Mouse (Mus musculus): ENCODE results near the gene Gbe1. TPM values are rescaled to one million over a fixed set of nuclear protein-coding genes. Genes with fewer than 3 reads are reported as not detected.

Gbe1 gene
- total and polyA plus RNA-seq, 3 experiments = 24.5 to 66.5 (median 35.1) TPM

- no peak overlapping the region for H3K4me3 ChIP-seq (ENCODE audit: low read depth, low read length)
- H3K4me1 ChIP-seq (ENCODE audit: insufficient read depth, low read depth, low read length) = no peaks in the 10 kb centered on the region
- ATAC-seq (ENCODE audit: extremely low read depth, insufficient number of reproducible peaks, low FRiP score, poor library complexity, severe bottlenecking) (no peak), DNase-seq (ENCODE audit: low spot score) (no peak)
- no peak for TF ChIP-seq TAL1 (conservative IDR thresholded peaks at IDR 0.05; ENCODE audit: low read depth, low read length)
- no peaks in the 10 kb centered on the region for H3K36me3 ChIP-seq (replicated peaks)
- no peaks in the 10 kb centered on the region for H3K9me3 ChIP-seq (replicated peaks)
- H3K27me3 ChIP-seq (ENCODE audit: insufficient read depth, low read length) = no peaks in the 10 kb centered on the region
Measured at GRCm38 (mm10) chr16:70449520-70449919, 135.8 kb downstream of the Gbe1 start.

DNA sequence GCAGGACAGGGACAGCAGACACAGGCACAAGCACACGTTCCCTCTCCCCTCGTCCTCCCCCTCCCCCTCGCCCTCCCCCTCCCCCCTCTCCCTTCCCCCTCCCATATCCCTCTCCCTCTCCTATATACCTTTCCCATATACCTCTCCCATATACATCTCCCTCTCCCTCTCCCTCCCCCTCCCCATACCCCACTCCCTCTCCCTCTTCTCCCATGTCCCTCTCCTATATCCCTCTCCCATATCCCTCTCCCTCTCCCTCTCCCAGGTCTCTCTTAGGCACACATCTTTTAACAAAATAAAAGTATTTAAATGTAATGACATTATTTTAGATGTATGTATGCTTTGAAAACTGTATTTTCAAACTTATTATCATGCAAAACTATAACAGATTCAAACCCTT, 161.8 kb downstream of the Gbe1 start:
- Histone ChIP-seq H3K36me3 (replicated peaks) (peaks cover 2% of the 10 kb centered on the region), H3K9me3 (replicated peaks) (no peaks in the 10 kb centered on the region), H3K4me1 (ENCODE audit: insufficient read depth, low read depth, low read length) (no peaks in the 10 kb centered on the region), H3K27me3 (ENCODE audit: insufficient read depth, low read length) (no peaks in the 10 kb centered on the region), H3K4me3 (ENCODE audit: low read depth, low read length) (no peak overlapping the region)
- ATAC-seq (ENCODE audit: extremely low read depth, insufficient number of reproducible peaks, low FRiP score, poor library complexity, severe bottlenecking) (no peak), DNase-seq (ENCODE audit: low spot score) (no peak)
- TF ChIP-seq GATA2 (IDR thresholded peaks at IDR 0.05; ENCODE audit: borderline replicate concordance, low read depth, low read length) (no peak), GATA1 (IDR thresholded peaks at IDR 0.05; ENCODE audit: borderline replicate concordance, low read length) (no peak), POLR2AphosphoS5 (IDR thresholded peaks at IDR 0.05; ENCODE audit: insufficient replicate concordance, low read depth, low read length) (no peak), CTCF (IDR thresholded peaks at IDR 0.05; ENCODE audit: low read depth, low read length) (no peak), TAL1 (conservative IDR thresholded peaks at IDR 0.05; ENCODE audit: low read depth, low read length) (no peak)

GRCm38 (mm10) chr16:70476161-70476560, 162.4 kb downstream of the Gbe1 start:
- Histone ChIP-seq H3K27me3 (ENCODE audit: insufficient read depth, low read length) (no peaks in the 10 kb centered on the region), H3K9me3 (replicated peaks) (no peaks in the 10 kb centered on the region), H3K4me3 (ENCODE audit: low read depth, low read length) (no peak overlapping the region), H3K4me1 (ENCODE audit: insufficient read depth, low read depth, low read length) (no peaks in the 10 kb centered on the region), H3K36me3 (replicated peaks) (peaks cover 2% of the 10 kb centered on the region)
- no peak for DNase-seq (ENCODE audit: low spot score)
- no peak for ATAC-seq (ENCODE audit: extremely low read depth, insufficient number of reproducible peaks, low FRiP score, poor library complexity, severe bottlenecking)
- TF ChIP-seq POLR2AphosphoS5 (IDR thresholded peaks at IDR 0.05; ENCODE audit: insufficient replicate concordance, low read depth, low read length) (no peak), GATA1 (IDR thresholded peaks at IDR 0.05; ENCODE audit: borderline replicate concordance, low read length) (no peak), GATA2 (IDR thresholded peaks at IDR 0.05; ENCODE audit: borderline replicate concordance, low read depth, low read length) (no peak), CTCF (IDR thresholded peaks at IDR 0.05; ENCODE audit: low read depth, low read length) (no peak), TAL1 (conservative IDR thresholded peaks at IDR 0.05; ENCODE audit: low read depth, low read length) (no peak)

DNA sequence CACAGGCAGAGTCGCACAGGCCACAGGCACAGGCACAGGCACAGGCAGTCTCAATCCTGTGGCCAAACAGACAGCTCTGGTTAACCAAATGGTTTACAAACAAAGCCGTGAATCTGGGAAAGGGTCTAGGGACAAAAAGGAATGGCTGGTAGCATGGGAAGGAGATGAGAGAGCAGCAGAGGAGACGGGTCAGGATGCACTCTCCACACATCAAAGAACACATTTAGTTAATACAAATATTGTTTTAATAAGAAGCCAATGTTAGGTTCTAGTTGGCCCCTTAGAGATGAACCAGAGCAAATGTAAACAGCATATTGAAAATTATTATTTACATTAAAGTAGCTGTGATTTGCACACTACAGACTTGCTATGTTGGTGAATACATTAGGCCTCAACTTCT, 166.7 kb downstream of the Gbe1 start:
- TF ChIP-seq POLR2AphosphoS5 (IDR thresholded peaks at IDR 0.05; ENCODE audit: insufficient replicate concordance, low read depth, low read length) (no peak), CTCF (IDR thresholded peaks at IDR 0.05; ENCODE audit: low read depth, low read length) (no peak), TAL1 (conservative IDR thresholded peaks at IDR 0.05; ENCODE audit: low read depth, low read length) (no peak), GATA1 (IDR thresholded peaks at IDR 0.05; ENCODE audit: borderline replicate concordance, low read length) (no peak), GATA2 (IDR thresholded peaks at IDR 0.05; ENCODE audit: borderline replicate concordance, low read depth, low read length) (no peak)
- Histone ChIP-seq H3K9me3 (replicated peaks) (no peaks in the 10 kb centered on the region), H3K4me1 (ENCODE audit: insufficient read depth, low read depth, low read length) (no peaks in the 10 kb centered on the region), H3K36me3 (replicated peaks) (peaks cover 2% of the 10 kb centered on the region), H3K27me3 (ENCODE audit: insufficient read depth, low read length) (no peaks in the 10 kb centered on the region), H3K4me3 (ENCODE audit: low read depth, low read length) (no peak overlapping the region)
- ATAC-seq (ENCODE audit: extremely low read depth, insufficient number of reproducible peaks, low FRiP score, poor library complexity, severe bottlenecking) (no peak), DNase-seq (ENCODE audit: low spot score) (no peak)

DNA sequence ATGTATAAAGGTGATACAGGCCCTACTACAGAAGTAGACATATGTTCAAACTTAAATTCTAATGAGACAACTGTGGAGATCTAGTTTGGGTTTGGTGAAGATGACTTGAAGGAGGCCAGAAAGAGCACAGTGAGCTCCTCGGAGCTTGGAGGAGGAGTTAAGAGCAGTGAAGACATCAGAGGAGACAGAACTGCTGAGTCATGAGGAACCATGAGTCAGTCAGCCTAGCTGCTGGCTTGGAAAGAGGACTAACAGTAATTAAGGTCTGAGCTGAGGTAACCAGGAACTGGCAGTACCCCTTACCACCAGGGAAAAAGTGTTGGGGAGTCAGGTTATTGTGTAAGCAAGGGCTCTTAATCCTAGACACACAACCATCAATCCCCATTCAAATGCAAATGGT, 192.7 kb downstream of the Gbe1 start:
- no peak for DNase-seq (ENCODE audit: low spot score)
- Histone ChIP-seq H3K9me3 (replicated peaks) (no peaks in the 10 kb centered on the region), H3K27me3 (ENCODE audit: insufficient read depth, low read length) (no peaks in the 10 kb centered on the region), H3K4me3 (ENCODE audit: low read depth, low read length) (no peak overlapping the region), H3K4me1 (ENCODE audit: insufficient read depth, low read depth, low read length) (0 out of 2 replicates have a peak, but pooled peaks cover 4% of the 10 kb centered on the region), H3K36me3 (replicated peaks) (no peaks in the 10 kb centered on the region)
- no peak for TF ChIP-seq TAL1 (conservative IDR thresholded peaks at IDR 0.05; ENCODE audit: low read depth, low read length)
- TF ChIP-seq GATA1 (IDR thresholded peaks at IDR 0.05; ENCODE audit: borderline replicate concordance, low read length) = no peak
- ATAC-seq (ENCODE audit: extremely low read depth, insufficient number of reproducible peaks, low FRiP score, poor library complexity, severe bottlenecking) = peak; percentile 88

- no peaks in the 10 kb centered on the region for H3K9me3 ChIP-seq (replicated peaks)
- no peak for ATAC-seq (ENCODE audit: extremely low read depth, insufficient number of reproducible peaks, low FRiP score, poor library complexity, severe bottlenecking)
- DNase-seq (ENCODE audit: low spot score) = no peak
- H3K36me3 ChIP-seq (replicated peaks) = no peaks in the 10 kb centered on the region
- TF ChIP-seq CTCF (IDR thresholded peaks at IDR 0.05; ENCODE audit: low read depth, low read length) (no peak), GATA1 (IDR thresholded peaks at IDR 0.05; ENCODE audit: borderline replicate concordance, low read length) (no peak), GATA2 (IDR thresholded peaks at IDR 0.05; ENCODE audit: borderline replicate concordance, low read depth, low read length) (no peak), POLR2AphosphoS5 (IDR thresholded peaks at IDR 0.05; ENCODE audit: insufficient replicate concordance, low read depth, low read length) (no peak), TAL1 (conservative IDR thresholded peaks at IDR 0.05; ENCODE audit: low read depth, low read length) (no peak)
- H3K27me3 ChIP-seq (ENCODE audit: insufficient read depth, low read length) = no peaks in the 10 kb centered on the region
- no peak overlapping the region for H3K4me3 ChIP-seq (ENCODE audit: low read depth, low read length)
- H3K4me1 ChIP-seq (ENCODE audit: insufficient read depth, low read depth, low read length) = 0 out of 2 replicates have a peak, but pooled peaks cover 4% of the 10 kb centered on the region
Measured at GRCm38 (mm10) chr16:70510938-70511337, 197.2 kb downstream of the Gbe1 start.

- TF ChIP-seq GATA2 (IDR thresholded peaks at IDR 0.05; ENCODE audit: borderline replicate concordance, low read depth, low read length) = no peak
- no peak for ATAC-seq (ENCODE audit: extremely low read depth, insufficient number of reproducible peaks, low FRiP score, poor library complexity, severe bottlenecking)
Measured at GRCm38 (mm10) chr16:70522861-70523260, 209.1 kb downstream of the Gbe1 start.

More at GRCm38 (mm10) chr16:70522861-70523260, 209.1 kb downstream of the Gbe1 start:
- Histone ChIP-seq H3K4me3 (ENCODE audit: low read depth, low read length) (no peak overlapping the region), H3K9me3 (replicated peaks) (no peaks in the 10 kb centered on the region), H3K4me1 (ENCODE audit: insufficient read depth, low read depth, low read length) (no peaks in the 10 kb centered on the region), H3K27me3 (ENCODE audit: insufficient read depth, low read length) (no peaks in the 10 kb centered on the region), H3K36me3 (replicated peaks) (peaks cover 2% of the 10 kb centered on the region)
- no peak for DNase-seq (ENCODE audit: low spot score)

Data from G1E (cell line).